Mouse (Mus musculus): ENCODE results near the gene Wfikkn1. TPM values are rescaled to one million over a fixed set of nuclear protein-coding genes. Genes with fewer than 3 reads are reported as not detected.

Gene Wfikkn1
- polyA plus RNA-seq, 1 experiment from 2014 or later, result 0.34 TPM

- H3K36me3 ChIP-seq (ENCODE audit: control insufficient read depth, insufficient read depth, low read length), result peaks cover 43% of the 10 kb centered on the region
- H3K4me1 ChIP-seq (ENCODE audit: control insufficient read depth, insufficient read depth, low read depth, low read length), result peaks cover 15% of the 10 kb centered on the region
- peak; percentile 59 for ATAC-seq
- peak overlapping the region; percentile 95 for H3K4me2 ChIP-seq (ENCODE audit: low read length)
- WGBS, result 3% methylated on average over 38 of the region's 38 CpGs
- no peaks in the 10 kb centered on the region for H3K9me3 ChIP-seq (ENCODE audit: control insufficient read depth, low read length)
- H3K4me3 ChIP-seq (ENCODE audit: low read length), result peak overlapping the region; percentile 87
- H3K9ac ChIP-seq (ENCODE audit: low read depth, low read length), result peak overlapping the region; percentile 87
- H3K27me3 ChIP-seq (replicated peaks; ENCODE audit: control insufficient read depth, insufficient read depth, low read length), result no peaks in the 10 kb centered on the region
- H3K27ac ChIP-seq (ENCODE audit: low read depth, low read length), result peak overlapping the region; percentile 78
Measured at GRCm38 (mm10) chr17:25843636-25844395, 36.8 kb downstream of the Wfikkn1 start.

DNA sequence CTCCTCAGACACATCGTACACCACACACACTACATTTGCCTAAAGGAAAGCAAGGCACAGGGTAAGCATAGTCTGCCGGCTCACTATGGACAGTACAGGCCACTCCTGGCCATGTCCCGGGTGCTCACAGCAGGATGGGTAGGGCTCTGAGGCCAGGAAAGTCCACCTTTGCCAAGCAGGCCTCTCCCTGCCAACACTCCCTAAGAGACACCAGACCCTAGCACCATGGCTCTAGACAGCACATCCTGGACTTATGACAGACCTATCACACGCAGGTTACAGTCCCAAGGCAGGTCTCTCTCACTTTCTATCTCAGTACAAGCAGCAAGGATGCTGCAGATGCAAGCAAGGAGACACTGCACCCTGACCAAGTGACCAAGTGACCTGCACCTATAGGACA, 37.5 kb downstream of the Wfikkn1 start:
- Histone ChIP-seq H3K4me1 (ENCODE audit: control insufficient read depth, insufficient read depth, low read depth, low read length) (peaks cover 16% of the 10 kb centered on the region), H3K4me3 (ENCODE audit: low read length) (peak overlapping the region; percentile 87; the same call in 1 of the 2 replicates), H3K9ac (ENCODE audit: low read depth, low read length) (no peak overlapping the region), H3K4me2 (ENCODE audit: low read length) (peak overlapping the region; percentile 95), H3K27ac (ENCODE audit: low read depth, low read length) (no peak overlapping the region), H3K27me3 (replicated peaks; ENCODE audit: control insufficient read depth, insufficient read depth, low read length) (no peaks in the 10 kb centered on the region), H3K9me3 (ENCODE audit: control insufficient read depth, low read length) (no peaks in the 10 kb centered on the region), H3K36me3 (ENCODE audit: control insufficient read depth, insufficient read depth, low read length) (peaks cover 40% of the 10 kb centered on the region)
- ATAC-seq, result no peak
- 88% methylated on average over 4 of the region's 4 CpGs for WGBS

GRCm38 (mm10) chr17:25842509-25842908, 38.1 kb downstream of the Wfikkn1 start:
- no peaks in the 10 kb centered on the region for H3K9me3 ChIP-seq (ENCODE audit: control insufficient read depth, low read length)
- ATAC-seq, result no peak
- H3K36me3 ChIP-seq (ENCODE audit: control insufficient read depth, insufficient read depth, low read length), result peaks cover 40% of the 10 kb centered on the region
- H3K27ac ChIP-seq (ENCODE audit: low read depth, low read length), result no peak overlapping the region
- no peak overlapping the region for H3K9ac ChIP-seq (ENCODE audit: low read depth, low read length)
- WGBS, result 80% methylated on average over 3 of the region's 3 CpGs
- no peak overlapping the region for H3K4me2 ChIP-seq (ENCODE audit: low read length)
- peaks cover 23% of the 10 kb centered on the region for H3K4me1 ChIP-seq (ENCODE audit: control insufficient read depth, insufficient read depth, low read depth, low read length)
- no peak overlapping the region for H3K4me3 ChIP-seq (ENCODE audit: low read length)
- no peaks in the 10 kb centered on the region for H3K27me3 ChIP-seq (replicated peaks; ENCODE audit: control insufficient read depth, insufficient read depth, low read length)

DNA sequence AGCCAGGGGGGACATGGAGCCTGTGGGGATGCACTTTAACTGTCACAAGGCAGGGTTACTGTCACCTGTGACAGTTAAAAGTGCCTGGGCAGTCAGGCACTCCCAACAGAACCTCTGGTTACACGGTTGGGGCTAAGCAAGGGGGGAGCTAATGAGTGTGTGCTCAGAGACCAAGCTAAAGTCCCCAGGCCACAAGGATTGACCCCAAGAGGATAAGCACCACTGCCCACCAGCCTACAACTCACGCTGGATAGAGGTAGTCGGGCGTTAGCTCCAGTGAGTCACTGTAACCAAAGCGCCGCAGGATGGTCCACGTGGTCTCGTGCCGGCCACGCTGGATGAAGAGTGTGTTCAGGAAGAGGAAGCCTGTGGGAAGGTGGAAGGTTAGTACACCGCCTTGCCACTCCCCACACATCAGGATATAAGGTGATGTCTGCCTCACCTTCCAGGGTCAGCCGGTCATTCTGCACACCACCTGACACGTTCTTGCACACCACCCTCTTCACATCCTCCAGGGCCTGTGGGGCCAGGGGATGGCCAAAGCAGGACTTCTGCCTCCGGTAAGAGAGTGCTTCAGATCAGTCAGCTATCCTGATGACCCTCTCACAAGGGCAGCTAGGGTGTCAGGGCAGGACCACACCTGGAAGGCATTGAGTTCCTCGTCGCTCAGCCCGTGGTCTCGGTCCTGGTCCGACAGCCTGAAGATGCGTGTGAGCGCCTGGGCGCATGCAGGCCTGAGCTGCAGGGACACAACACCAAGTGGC, 39.4 kb downstream of the Wfikkn1 start, which contains the start of gene Gm20683:
Gene Gm20683, minus strand, starts transcription at position 647 of the 764 bp plus-strand sequence.
- ATAC-seq, result no peak
- Histone ChIP-seq H3K36me3 (ENCODE audit: control insufficient read depth, insufficient read depth, low read length) (peaks cover 40% of the 10 kb centered on the region), H3K4me3 (ENCODE audit: low read length) (no peak within 1 kb of the TSS), H3K9ac (ENCODE audit: low read depth, low read length) (no peak within 1 kb of the TSS; the same call in 1 of the 2 replicates), H3K9me3 (ENCODE audit: control insufficient read depth, low read length) (no peaks in the 10 kb centered on the region), H3K27ac (ENCODE audit: low read depth, low read length) (no peak within 1 kb of the TSS), H3K4me2 (ENCODE audit: low read length) (no peak within 1 kb of the TSS), H3K27me3 (replicated peaks; ENCODE audit: control insufficient read depth, insufficient read depth, low read length) (no peaks in the 10 kb centered on the region), H3K4me1 (ENCODE audit: control insufficient read depth, insufficient read depth, low read depth, low read length) (peaks cover 34% of the 10 kb centered on the region)
- WGBS, result 96% methylated on average over 22 of the region's 22 CpGs

GRCm38 (mm10) chr17:25840519-25840918, 40.1 kb downstream of the Wfikkn1 start:
- no peak for ATAC-seq
- Histone ChIP-seq H3K27me3 (replicated peaks; ENCODE audit: control insufficient read depth, insufficient read depth, low read length) (no peaks in the 10 kb centered on the region), H3K4me2 (ENCODE audit: low read length) (no peak overlapping the region), H3K27ac (ENCODE audit: low read depth, low read length) (no peak overlapping the region), H3K4me1 (ENCODE audit: control insufficient read depth, insufficient read depth, low read depth, low read length) (peaks cover 42% of the 10 kb centered on the region), H3K9ac (ENCODE audit: low read depth, low read length) (no peak overlapping the region), H3K36me3 (ENCODE audit: control insufficient read depth, insufficient read depth, low read length) (peaks cover 38% of the 10 kb centered on the region), H3K4me3 (ENCODE audit: low read length) (no peak overlapping the region), H3K9me3 (ENCODE audit: control insufficient read depth, low read length) (no peaks in the 10 kb centered on the region)
- WGBS, result 98% methylated on average over 6 of the region's 6 CpGs

DNA sequence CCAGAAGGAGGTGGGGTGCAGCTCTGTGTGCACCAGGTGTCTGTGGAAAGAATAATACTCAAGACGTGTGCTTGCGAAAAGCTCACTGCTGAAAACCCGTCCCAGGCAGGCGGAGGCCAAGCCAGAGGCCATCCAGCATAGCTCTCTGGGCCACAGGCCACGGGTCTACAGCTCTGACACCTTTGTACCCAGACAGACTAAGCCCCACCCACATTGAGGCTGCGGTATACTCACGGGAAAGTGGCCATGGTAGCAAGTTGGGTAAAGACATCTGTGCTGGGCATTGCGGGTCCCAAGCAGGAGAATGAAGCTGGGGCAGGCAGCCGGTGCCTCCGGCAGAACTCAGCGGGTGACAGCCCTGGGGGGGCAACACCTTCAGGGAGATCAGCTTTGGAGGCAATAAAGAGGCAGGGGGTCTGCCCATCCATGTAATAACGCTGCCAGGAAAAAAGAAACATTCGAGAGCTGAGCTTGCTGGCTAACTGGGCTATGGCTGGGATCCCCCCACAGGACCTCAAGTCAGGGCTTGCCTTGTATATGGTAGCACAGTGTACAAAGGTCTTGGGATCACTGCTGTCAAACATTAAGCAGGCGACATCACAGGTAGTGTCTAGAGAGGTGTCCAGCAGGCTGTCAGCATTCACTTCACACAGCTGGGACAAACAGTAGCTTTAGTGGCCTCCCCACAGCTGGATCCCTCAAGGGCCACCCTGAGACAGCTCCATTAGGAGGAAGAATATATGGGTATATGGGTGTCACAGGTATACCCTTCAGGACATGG, 41.0 kb downstream of the Wfikkn1 start:
- peaks cover 40% of the 10 kb centered on the region for H3K36me3 ChIP-seq (ENCODE audit: control insufficient read depth, insufficient read depth, low read length)
- H3K4me1 ChIP-seq (ENCODE audit: control insufficient read depth, insufficient read depth, low read depth, low read length), result peaks cover 46% of the 10 kb centered on the region
- no peak for ATAC-seq
- no peaks in the 10 kb centered on the region for H3K9me3 ChIP-seq (ENCODE audit: control insufficient read depth, low read length)
- WGBS, result 84% methylated on average over 14 of the region's 14 CpGs
- no peaks in the 10 kb centered on the region for H3K27me3 ChIP-seq (replicated peaks; ENCODE audit: control insufficient read depth, insufficient read depth, low read length)
- H3K4me3 ChIP-seq (ENCODE audit: low read length), result no peak overlapping the region
- H3K9ac ChIP-seq (ENCODE audit: low read depth, low read length), result no peak overlapping the region
- H3K27ac ChIP-seq (ENCODE audit: low read depth, low read length), result no peak overlapping the region
- no peak overlapping the region for H3K4me2 ChIP-seq (ENCODE audit: low read length)

- Histone ChIP-seq H3K4me1 (ENCODE audit: control insufficient read depth, insufficient read depth, low read depth, low read length) (peaks cover 52% of the 10 kb centered on the region), H3K4me2 (ENCODE audit: low read length) (no peak overlapping the region), H3K36me3 (ENCODE audit: control insufficient read depth, insufficient read depth, low read length) (peaks cover 40% of the 10 kb centered on the region), H3K27me3 (replicated peaks; ENCODE audit: control insufficient read depth, insufficient read depth, low read length) (no peaks in the 10 kb centered on the region), H3K9me3 (ENCODE audit: control insufficient read depth, low read length) (no peaks in the 10 kb centered on the region), H3K9ac (ENCODE audit: low read depth, low read length) (no peak overlapping the region), H3K4me3 (ENCODE audit: low read length) (no peak overlapping the region), H3K27ac (ENCODE audit: low read depth, low read length) (no peak overlapping the region)
- no peak for ATAC-seq
- WGBS, result 85% methylated on average over 4 of the region's 4 CpGs
Measured at GRCm38 (mm10) chr17:25838904-25839303, 41.8 kb downstream of the Wfikkn1 start.

GRCm38 (mm10) chr17:25837533-25837932, 43.1 kb downstream of the Wfikkn1 start:
- no peak overlapping the region for H3K4me3 ChIP-seq (ENCODE audit: low read length)
- H3K27ac ChIP-seq (ENCODE audit: low read depth, low read length), result peak overlapping the region; percentile 93
- no peaks in the 10 kb centered on the region for H3K9me3 ChIP-seq (ENCODE audit: control insufficient read depth, low read length)
- peak overlapping the region; percentile 92 for H3K9ac ChIP-seq (ENCODE audit: low read depth, low read length)
- peaks cover 40% of the 10 kb centered on the region for H3K36me3 ChIP-seq (ENCODE audit: control insufficient read depth, insufficient read depth, low read length)
- H3K27me3 ChIP-seq (replicated peaks; ENCODE audit: control insufficient read depth, insufficient read depth, low read length), result no peaks in the 10 kb centered on the region
- H3K4me2 ChIP-seq (ENCODE audit: low read length), result peak overlapping the region; percentile 85
- 7% methylated on average over 3 of the region's 3 CpGs for WGBS
- ATAC-seq, result no peak
- peaks cover 46% of the 10 kb centered on the region for H3K4me1 ChIP-seq (ENCODE audit: control insufficient read depth, insufficient read depth, low read depth, low read length)

DNA sequence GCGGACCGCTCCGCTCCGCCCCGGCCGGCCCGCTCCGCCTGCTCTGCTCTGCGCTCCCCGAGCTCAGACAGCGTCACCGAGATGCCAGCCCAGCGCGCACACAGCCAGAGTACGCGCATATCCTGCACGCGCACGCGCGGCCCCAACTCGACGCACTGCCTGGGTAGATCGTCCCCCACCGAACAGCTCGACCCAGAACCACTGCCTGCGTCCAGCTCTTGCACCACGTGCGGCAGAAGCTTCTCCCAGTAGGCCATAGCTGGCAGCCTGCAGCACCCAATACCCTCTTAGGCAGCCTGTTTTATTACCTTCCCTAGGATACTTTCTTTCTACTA, 43.6 kb downstream of the Wfikkn1 start, which contains the start of gene Rhbdl1:
Gene Rhbdl1, minus strand, starts transcription at position 220 of the 335 bp plus-strand sequence.
- no peaks in the 10 kb centered on the region for H3K9me3 ChIP-seq (ENCODE audit: control insufficient read depth, low read length)
- peak within 1 kb of the TSS; percentile 85 for H3K4me2 ChIP-seq (ENCODE audit: low read length)
- H3K9ac ChIP-seq (ENCODE audit: low read depth, low read length), result peak within 1 kb of the TSS; percentile 92
- under 1% methylated on average over 29 of the region's 29 CpGs for WGBS
- peaks cover 47% of the 10 kb centered on the region for H3K4me1 ChIP-seq (ENCODE audit: control insufficient read depth, insufficient read depth, low read depth, low read length)
- H3K27me3 ChIP-seq (replicated peaks; ENCODE audit: control insufficient read depth, insufficient read depth, low read length), result no peaks in the 10 kb centered on the region
- peak within 1 kb of the TSS; percentile 55 for H3K4me3 ChIP-seq (ENCODE audit: low read length)
- H3K36me3 ChIP-seq (ENCODE audit: control insufficient read depth, insufficient read depth, low read length), result peaks cover 35% of the 10 kb centered on the region
- ATAC-seq, result peak; percentile 52
- H3K27ac ChIP-seq (ENCODE audit: low read depth, low read length), result peak within 1 kb of the TSS; percentile 93
